Mouse (Mus musculus) lung, postnatal 10 days (tissue): Measurements from ENCODE around the gene Ccr7.
A peak's percentile ranks its signal among the peaks of the same experiment; 100 is the strongest.

Experiments used
- DNase-seq: peaks from one replicate; pipeline ENCODE4 v3.0.0; 2021

Ccr7 gene

GRCm38 (mm10) chr11:99113111-99113510, 41.8 kb downstream of the Ccr7 start:
- DNase-seq: no peak

DNA sequence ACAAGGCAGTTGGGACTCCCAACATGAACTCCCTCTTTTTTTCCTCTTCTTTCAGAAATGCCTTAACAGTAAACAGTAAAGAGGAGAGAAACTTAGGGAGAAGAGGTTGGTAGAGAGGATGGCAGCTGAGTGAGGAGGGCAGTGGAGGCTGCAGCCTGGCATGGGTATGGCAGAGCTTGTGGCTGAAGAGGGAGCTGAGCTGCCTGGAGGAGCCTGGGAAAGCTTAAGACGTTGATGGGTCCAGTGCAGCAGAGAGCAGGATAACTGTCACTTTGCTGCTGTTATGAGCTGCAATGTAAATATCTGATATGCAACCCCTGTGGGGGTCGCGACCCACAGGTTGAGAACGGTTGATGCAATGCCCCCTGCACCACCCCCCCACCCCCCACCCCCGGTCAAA, 42.2 kb downstream of the Ccr7 start:
- no peak for DNase-seq

DNA sequence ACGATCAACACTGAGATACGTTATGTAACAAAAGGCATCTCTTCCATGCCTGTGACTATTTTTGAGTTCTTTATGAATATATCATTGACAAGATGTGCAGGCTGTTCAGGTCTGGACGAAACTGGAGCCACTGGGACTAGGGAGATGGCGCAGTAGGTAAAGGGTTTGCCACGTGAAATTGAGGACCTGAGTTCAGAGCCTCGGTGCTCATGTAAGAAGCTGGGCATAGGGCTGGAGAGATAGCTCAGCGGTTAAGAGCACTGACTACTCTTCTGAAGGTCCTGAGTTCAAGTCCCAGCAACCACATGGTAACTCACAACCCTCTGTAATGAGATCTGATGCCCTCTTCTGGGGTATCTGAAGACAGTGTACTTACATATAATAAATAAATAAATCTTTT, 43.2 kb downstream of the Ccr7 start:
- DNase-seq: no peak

GRCm38 (mm10) chr11:99111155-99111554, 43.7 kb downstream of the Ccr7 start:
- no peak for DNase-seq

GRCm38 (mm10) chr11:99110370-99111110, 44.3 kb downstream of the Ccr7 start:
- DNase-seq: no peak

- no peak for DNase-seq
Measured at GRCm38 (mm10) chr11:99108296-99108695, 46.6 kb downstream of the Ccr7 start.

- DNase-seq: no peak
Measured at GRCm38 (mm10) chr11:99105981-99106726, 48.7 kb downstream of the Ccr7 start.

DNA sequence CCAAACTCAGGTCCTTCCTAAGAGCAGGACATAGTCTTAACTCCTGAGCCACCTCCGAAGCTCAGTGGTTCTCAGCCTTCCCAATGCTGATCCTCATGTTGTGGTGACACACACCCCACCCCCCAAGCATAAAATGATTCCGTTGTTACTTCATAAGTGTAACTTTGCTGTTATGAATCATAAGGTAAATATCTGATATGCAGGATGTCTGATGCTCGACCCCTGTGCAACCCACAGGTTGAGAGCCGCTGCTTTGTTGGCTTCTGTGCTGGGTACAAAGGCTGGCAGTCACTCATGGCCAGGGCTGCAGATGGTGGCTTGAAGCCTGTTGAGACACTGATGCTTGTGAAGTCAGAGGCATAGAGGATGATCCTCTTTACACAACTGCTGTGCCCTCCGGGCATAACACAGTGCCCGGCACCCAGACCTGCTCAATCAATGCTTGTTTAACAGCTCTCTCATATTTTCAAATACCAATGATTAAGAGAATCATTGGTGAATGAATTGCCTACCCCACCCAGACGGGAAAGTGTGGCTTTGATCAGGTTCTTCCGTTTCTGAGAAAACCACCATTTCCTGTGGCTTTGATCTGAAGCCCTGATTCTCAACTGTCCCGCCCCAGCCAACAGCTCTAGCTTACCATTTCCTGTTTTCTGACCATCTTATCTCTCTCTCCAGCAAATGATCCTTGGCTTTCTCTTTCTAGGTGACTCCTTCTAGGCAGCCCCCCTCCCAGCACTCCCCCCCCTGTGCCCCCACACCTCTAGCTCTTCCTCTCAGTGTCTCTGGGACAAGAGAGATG, 50.1 kb downstream of the Ccr7 start:
- no peak for DNase-seq

- DNase-seq: no peak
Measured at GRCm38 (mm10) chr11:99102575-99103270, 52.2 kb downstream of the Ccr7 start.

DNA sequence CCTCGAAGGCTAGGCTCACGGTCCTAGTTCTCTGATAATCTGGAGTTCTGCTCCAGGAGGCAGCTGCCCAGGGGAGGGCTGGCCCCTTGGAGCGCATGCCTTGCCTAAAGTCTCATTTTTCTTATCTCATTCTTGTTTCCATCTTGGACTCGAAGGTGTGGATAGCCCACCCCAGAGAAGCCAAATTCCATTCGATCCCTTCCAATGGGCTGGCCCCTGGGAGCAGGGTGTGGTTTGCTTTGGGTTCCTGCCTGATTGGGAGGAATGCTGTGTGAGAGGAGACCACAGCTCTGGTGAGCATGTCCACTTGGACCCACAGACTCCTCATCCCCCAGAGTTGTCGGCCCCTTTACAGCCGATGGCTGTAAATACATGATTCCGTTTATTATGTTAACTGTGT, 53.2 kb downstream of the Ccr7 start:
- no peak for DNase-seq

DNA sequence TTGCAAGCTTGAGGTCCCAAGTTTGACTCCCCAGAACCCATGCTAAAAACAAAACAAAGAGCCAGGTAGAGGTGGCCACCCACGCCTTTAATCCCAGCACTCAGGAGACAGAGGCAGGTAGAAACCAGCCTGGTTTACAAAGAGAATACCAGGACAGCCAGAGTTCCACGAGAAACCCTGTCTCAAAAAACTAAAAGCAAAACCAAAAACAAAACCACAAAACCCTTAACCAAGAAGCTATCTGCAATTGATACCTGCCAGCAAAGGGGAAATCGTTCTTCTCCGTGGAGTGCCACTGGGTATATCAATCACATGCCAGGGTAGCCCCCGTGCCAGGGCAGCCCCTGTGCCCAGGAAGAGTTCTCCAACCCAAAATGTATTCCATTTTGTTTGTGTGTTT, 54.7 kb downstream of the Ccr7 start:
- no peak for DNase-seq

GRCm38 (mm10) chr11:99099516-99099915, 55.4 kb downstream of the Ccr7 start:
- peak; percentile 65 for DNase-seq

GRCm38 (mm10) chr11:99098924-99099323, 56.0 kb downstream of the Ccr7 start:
- DNase-seq: no peak

GRCm38 (mm10) chr11:99096996-99097774, 57.7 kb downstream of the Ccr7 start:
- DNase-seq: no peak

DNA sequence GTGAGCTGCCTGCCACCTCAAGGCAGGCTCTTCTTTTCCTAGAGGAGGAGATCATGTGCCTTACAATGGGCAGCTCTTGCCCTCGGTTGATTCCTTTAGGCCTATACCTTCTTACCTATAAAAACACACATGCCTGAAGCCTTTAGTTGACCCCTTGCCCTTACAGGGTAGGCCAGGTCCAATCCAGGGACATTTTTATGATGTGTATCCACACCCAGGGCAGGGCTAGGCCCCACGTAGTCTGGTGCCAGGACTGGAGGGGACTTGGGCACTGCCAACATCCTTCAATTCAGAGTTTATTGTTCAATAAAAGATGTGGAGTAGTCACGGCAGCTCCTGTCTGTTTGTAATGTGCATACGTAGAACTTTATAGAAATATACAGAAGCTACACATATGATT, 58.5 kb downstream of the Ccr7 start:
- no peak for DNase-seq

DNA sequence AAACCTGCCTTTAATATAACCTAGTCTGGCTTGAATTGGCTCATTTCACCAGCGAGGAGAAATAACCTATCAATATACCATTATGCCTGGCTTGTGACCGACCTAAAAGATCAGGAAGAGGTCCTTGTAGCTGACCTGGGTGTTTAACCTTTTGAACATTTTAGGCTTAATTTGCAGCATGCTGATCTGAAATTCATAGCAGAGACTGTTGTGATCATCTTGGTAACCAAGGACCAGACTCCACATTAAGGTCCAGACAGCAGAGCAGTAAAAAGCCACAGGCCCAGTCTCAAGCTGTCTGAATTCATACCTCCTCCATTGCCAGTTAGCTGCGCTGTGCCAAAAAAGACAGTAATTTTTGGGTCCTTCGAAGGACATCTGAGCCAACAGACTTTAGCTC, 59.1 kb downstream of the Ccr7 start:
- no peak for DNase-seq

DNA sequence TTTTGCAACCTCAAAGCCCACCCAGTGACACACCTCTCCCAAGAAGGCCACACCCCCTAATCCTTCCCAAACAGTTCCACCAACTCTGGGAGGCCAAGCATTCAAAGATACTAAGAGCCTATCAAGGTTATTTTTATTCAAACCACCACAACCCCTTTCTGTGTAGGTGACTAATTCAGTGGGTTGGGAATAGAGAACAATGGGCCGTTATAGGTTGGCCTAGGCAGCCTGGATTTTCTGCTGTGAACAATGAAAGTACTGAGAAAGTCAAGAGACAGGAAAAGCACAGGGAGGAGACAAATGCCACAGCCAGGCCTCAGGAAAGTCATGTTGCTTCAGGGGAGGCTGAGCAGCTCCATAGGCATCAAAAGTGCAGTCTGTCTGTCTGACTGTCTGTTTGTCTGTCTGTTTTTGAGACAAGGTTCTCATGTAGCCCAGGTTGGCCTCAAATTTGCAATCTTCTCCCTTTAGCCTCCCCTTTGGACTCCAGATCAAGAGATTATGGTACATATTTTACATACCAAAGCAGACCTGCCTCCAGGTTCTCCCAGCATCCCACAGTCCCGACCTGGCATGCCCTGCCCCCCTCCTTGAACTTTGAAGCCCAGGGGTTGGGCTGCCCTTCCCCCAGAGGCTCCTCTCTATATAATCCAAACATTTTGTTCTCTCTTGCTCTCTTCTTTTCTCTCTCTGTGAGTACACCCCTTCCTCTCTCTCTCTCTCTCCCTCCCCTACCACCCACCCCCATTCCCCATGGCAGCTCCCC, 59.8 kb downstream of the Ccr7 start:
- DNase-seq: no peak
